Mouse (Mus musculus): ENCODE data around the gene Cpn1. TPM values are rescaled to one million over a fixed set of nuclear protein-coding genes. Genes with fewer than 3 reads are reported as not detected.

Gene Cpn1
- polyA plus RNA-seq (2016; fragmentation: Nextera tagmentation; extraction: Ambion mirVana) = 0.10 TPM in 1 of 2 replicates, not detected in the other

DNA sequence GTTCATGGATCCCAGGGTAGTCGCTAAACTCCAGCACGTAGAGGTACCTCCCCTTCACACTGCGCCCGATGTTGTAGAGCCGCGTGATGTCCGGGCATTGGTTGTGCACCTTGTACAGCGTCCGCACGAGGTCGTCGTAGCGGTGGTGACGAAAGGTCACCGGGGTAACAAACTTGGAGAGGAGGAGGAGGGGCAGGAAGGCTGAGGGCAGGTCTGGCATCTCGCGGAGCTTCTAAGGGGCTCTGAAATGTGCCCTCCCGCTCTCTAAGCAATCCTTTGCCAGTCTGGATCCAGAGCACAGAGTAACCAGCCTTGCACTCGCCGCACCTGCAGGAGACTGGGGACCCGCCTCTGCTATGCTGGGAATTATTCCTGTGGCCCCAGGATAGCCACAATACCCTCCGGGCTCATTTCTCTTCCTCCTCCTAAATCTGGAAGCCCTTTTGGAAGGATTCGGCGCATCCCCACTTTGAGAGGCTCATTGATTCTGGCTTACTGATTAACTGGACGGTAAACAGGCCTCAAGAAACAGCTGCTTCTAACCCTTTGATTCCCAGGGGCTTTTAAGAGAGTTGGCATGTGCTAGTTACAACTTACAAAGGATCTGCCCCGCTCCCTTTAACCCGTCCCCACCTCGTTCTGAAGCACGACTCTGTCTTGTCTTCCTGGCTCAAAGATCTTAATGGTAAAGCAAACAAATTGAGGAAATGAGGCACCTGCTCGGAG, at the start of gene Cpn1:
Gene Cpn1 (minus strand): TSS at position 488 of the 726 bp plus-strand sequence.
- Histone ChIP-seq H3K27me3 (peaks cover 12% of the 10 kb centered on the region), H3K27ac (no peak within 1 kb of the TSS), H3K9me3 (no peaks in the 10 kb centered on the region), H3K4me1 (peaks cover 7% of the 10 kb centered on the region), H3K36me3 (replicated peaks) (no peaks in the 10 kb centered on the region), H3K4me3 (replicated peaks) (peak within 1 kb of the TSS; percentile 15; the same call in 1 of the 2 replicates), H3K4me2 (peak within 1 kb of the TSS; percentile 40), H3K9ac (no peak within 1 kb of the TSS)
- ATAC-seq (ENCODE audit: low FRiP score) = no peak
- 22% methylated on average over 30 of the region's 30 CpGs for WGBS

DNA sequence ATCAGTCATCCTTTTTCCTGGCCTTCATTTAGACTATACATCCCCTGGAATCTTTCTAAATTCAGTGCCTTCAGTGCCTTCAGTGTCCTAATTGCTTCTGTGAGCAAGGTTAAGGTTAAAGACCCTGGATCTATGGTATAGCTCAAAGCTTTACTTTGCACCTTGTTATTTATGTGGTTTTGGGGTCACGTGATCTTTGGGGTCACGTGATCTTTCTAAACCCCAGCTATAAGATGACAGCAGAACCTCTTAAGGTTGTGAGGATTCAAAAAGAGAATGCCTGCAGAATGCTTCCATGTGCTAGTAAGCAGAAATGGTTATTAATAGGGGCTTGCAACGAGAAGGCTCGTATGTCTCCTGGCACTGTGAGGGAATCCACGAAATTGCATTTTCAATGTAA, 47.0 kb upstream of the Cpn1 start:
- no peak overlapping the region for H3K9ac ChIP-seq
- no peak overlapping the region for H3K27ac ChIP-seq
- ATAC-seq (ENCODE audit: low FRiP score) = no peak
- no peaks in the 10 kb centered on the region for H3K9me3 ChIP-seq
- H3K4me3 ChIP-seq (replicated peaks) = no peak overlapping the region
- H3K4me1 ChIP-seq = no peaks in the 10 kb centered on the region
- peaks cover 12% of the 10 kb centered on the region for H3K36me3 ChIP-seq (replicated peaks)
- 88% methylated on average over 5 of the region's 5 CpGs for WGBS
- no peak overlapping the region for H3K4me2 ChIP-seq
- no peaks in the 10 kb centered on the region for H3K27me3 ChIP-seq

DNA sequence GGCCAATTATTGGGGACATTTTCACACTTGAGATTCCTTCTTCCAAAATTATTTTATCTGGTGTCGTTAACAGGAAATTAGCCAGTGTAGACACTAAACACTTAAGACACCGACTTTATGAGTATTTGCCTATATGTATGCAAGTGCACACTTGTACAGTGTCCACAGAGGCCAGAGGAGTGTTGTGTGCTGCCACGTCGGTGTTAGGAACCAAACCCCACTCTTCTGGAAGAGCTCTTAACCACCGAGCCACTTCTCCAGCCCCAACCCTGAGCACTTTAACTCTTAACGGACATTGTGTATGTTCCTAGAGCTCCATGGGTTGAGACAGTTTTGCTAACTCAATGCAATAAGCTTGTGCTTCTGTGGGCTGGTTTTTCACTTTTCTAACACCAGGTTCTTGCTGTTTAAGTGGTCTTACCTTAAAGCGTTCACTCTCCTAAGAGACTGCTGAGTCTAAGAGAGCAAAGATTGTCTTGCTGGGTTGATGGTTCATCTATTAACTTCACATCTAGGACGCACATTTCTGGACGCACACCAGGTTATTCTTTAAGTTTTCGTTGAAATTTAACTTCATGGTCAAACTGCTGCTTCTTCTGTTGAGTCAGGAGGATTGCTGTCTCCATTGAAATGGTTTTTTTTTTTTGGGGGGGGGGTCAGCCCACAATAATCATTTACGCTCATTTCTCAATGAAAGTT, 45.8 kb upstream of the Cpn1 start:
- ATAC-seq (ENCODE audit: low FRiP score) = no peak
- Histone ChIP-seq H3K27ac (no peak overlapping the region), H3K9me3 (no peaks in the 10 kb centered on the region), H3K27me3 (no peaks in the 10 kb centered on the region), H3K4me2 (no peak overlapping the region), H3K9ac (no peak overlapping the region), H3K36me3 (replicated peaks) (peaks cover 12% of the 10 kb centered on the region), H3K4me1 (no peaks in the 10 kb centered on the region), H3K4me3 (replicated peaks) (no peak overlapping the region)
- 92% methylated on average over 11 of the region's 11 CpGs for WGBS

DNA sequence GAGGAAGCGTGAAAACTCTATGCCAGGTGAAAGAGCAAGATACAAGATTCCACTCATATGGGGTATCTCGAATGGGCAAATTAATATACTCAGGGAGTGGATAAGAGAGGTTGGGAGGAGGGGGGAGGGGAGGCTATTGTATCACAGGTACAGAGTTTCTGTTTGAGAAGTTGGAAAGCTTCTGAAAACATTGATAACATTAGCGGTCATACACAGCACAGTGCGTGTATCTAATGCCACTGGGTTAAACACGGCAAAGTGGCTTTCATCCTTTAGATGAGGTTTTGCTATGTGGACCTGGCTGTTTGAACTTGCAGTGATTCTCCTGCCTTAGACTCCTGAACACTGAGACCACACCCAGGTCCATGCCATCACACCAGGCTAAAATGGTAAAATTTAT, 43.7 kb upstream of the Cpn1 start:
- no peak for ATAC-seq (ENCODE audit: low FRiP score)
- no peak overlapping the region for H3K27ac ChIP-seq
- H3K4me1 ChIP-seq = no peaks in the 10 kb centered on the region
- H3K36me3 ChIP-seq (replicated peaks) = no peaks in the 10 kb centered on the region
- no peaks in the 10 kb centered on the region for H3K27me3 ChIP-seq
- WGBS = 95% methylated on average over 5 of the region's 5 CpGs
- no peak overlapping the region for H3K9ac ChIP-seq
- no peaks in the 10 kb centered on the region for H3K9me3 ChIP-seq
- no peak overlapping the region for H3K4me2 ChIP-seq
- no peak overlapping the region for H3K4me3 ChIP-seq (replicated peaks)

DNA sequence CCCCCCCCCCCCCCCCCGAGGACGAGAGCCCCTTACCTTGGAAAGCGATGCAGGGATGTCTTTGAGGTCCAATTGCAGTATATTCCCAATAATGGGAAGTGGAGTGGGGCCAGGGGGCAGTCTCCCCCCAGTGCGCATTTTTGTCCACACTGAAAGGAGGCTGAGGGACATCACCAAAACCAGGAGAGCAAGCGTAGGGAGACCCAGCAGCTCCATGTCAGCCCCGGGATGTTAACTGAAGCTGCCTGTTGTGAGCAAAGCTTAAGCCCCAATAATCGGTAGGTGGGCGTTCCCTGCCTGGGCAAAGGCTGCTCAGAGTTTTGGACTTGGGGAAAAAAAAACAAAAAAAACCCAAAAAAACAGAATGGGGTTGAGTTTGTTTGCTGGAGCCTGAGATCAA, 42.6 kb upstream of the Cpn1 start, which contains the start of gene Cyp2c23:
Gene Cyp2c23 (minus strand): TSS at position 237 of the 400 bp plus-strand sequence.
- H3K4me1 ChIP-seq = no peaks in the 10 kb centered on the region
- no peak within 1 kb of the TSS for H3K9ac ChIP-seq
- no peaks in the 10 kb centered on the region for H3K27me3 ChIP-seq
- no peak within 1 kb of the TSS for H3K27ac ChIP-seq
- WGBS = 60% methylated on average over 7 of the region's 8 CpGs
- H3K36me3 ChIP-seq (replicated peaks) = no peaks in the 10 kb centered on the region
- H3K4me2 ChIP-seq = no peak within 1 kb of the TSS
- ATAC-seq (ENCODE audit: low FRiP score) = no peak
- no peaks in the 10 kb centered on the region for H3K9me3 ChIP-seq
- H3K4me3 ChIP-seq (replicated peaks) = no peak within 1 kb of the TSS

DNA sequence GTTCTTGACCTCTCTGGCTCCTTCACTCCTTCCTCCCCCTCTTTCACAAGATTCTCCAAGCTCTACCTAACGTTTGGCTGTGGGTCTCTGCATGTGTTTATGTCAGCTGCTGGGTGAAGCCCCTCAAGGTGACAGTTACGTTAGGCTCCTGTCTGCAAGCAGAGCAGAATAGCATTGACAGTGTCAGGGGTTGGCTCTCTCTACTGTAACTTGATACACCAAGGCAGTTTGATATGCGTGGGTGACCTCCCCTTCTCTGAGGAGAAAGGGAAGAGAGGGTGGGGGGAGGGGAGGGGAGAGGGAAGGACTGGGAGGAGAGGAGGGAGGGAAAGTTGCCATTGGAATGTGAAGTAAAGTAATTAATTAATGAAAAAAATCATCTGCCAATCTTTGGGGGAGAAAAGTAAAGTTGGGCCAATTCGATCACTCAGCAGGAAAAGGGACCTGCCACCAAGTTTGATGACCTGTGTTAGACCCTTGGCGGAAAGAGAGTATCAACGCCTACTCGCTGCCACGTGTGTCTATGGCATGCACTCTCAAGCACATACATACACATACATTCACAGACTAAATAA, 40.7 kb upstream of the Cpn1 start:
- Histone ChIP-seq H3K9ac (no peak overlapping the region), H3K27ac (no peak overlapping the region), H3K36me3 (replicated peaks) (no peaks in the 10 kb centered on the region), H3K4me3 (replicated peaks) (no peak overlapping the region), H3K4me2 (no peak overlapping the region), H3K4me1 (no peaks in the 10 kb centered on the region), H3K27me3 (no peaks in the 10 kb centered on the region), H3K9me3 (no peaks in the 10 kb centered on the region)
- 69% methylated on average over 8 of the region's 8 CpGs for WGBS
- no peak for ATAC-seq (ENCODE audit: low FRiP score)

DNA sequence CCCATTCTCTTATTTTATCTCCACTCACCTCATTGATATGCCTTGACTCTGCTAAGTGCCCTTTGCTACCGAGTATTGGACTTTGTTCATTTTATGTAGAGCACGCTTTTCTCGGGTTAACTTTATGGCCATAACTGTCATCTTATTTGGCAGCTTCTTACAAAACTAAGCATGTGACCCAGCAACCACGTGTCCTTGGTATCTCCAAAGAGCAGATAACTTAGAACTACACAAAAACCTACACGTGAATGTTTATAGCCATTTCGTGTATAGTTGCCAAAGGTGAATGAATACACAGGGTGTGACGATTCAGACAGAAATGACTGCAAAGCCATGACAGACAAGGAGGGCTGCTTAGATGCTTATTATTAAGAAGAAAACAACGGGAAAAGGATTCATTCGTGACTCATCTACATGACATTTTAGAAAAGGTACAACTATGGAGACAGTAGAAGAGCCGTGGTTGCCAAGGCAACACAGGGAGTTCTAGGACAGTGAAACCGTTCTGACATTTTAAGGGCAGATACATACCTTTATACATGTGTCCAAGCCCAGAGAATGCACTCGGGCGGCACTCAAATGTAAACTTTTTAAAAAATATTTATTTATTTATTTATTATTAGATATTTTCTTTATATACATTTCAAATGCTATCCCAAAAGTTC, 38.7 kb upstream of the Cpn1 start:
- no peak overlapping the region for H3K9ac ChIP-seq
- H3K9me3 ChIP-seq = no peaks in the 10 kb centered on the region
- H3K4me3 ChIP-seq (replicated peaks) = no peak overlapping the region
- no peak for ATAC-seq (ENCODE audit: low FRiP score)
- no peak overlapping the region for H3K27ac ChIP-seq
- H3K36me3 ChIP-seq (replicated peaks) = no peaks in the 10 kb centered on the region
- 91% methylated on average over 13 of the region's 13 CpGs for WGBS
- no peaks in the 10 kb centered on the region for H3K27me3 ChIP-seq
- no peaks in the 10 kb centered on the region for H3K4me1 ChIP-seq
- H3K4me2 ChIP-seq = no peak overlapping the region

DNA sequence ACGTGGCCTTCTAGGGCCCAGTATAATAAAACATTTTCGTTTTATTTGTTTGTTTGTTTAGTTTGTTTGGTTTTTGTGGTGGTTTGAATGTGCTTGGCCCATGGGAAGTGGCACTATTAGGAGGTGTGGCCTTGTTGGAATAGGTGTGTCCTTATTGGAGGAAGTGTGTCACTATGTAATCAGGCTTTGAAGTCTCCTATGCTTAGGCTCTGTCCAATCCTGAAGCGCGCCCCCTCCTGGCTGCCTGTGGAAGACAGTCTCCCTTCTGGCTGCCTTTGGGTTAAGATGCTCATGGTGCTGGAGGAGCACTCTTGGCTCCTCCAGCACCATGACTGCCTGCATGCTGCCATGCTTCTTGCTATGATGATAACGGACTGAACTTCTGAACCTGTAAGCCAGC, 36.7 kb upstream of the Cpn1 start:
- Histone ChIP-seq H3K9me3 (no peaks in the 10 kb centered on the region), H3K9ac (no peak overlapping the region), H3K27ac (no peak overlapping the region), H3K36me3 (replicated peaks) (no peaks in the 10 kb centered on the region), H3K4me1 (no peaks in the 10 kb centered on the region), H3K4me2 (no peak overlapping the region), H3K4me3 (replicated peaks) (no peak overlapping the region), H3K27me3 (no peaks in the 10 kb centered on the region)
- WGBS = 67% methylated on average over 5 of the region's 5 CpGs
- no peak for ATAC-seq (ENCODE audit: low FRiP score)

DNA sequence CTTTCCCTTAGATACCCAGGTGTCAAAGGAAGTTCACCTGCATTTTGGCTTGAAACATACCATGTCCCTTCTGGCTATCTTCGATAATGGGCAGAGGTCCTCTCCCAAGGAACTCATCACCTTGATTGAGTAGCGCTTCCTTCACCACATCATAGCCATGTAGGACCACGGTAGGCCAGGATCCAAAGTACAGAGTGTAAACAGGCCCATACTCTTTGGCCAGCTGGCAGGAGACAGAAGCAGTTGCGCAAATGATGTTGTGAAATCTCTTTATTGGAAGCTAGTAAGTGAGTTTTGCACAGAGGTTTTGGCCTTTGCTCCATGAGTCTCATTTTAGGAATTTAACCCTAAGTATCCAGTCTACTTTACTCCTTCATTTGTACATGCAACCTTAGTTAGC, 35.1 kb upstream of the Cpn1 start:
- no peaks in the 10 kb centered on the region for H3K36me3 ChIP-seq (replicated peaks)
- H3K4me2 ChIP-seq = no peak overlapping the region
- H3K9ac ChIP-seq = no peak overlapping the region
- H3K9me3 ChIP-seq = no peaks in the 10 kb centered on the region
- H3K27me3 ChIP-seq = no peaks in the 10 kb centered on the region
- 92% methylated on average over 4 of the region's 4 CpGs for WGBS
- no peaks in the 10 kb centered on the region for H3K4me1 ChIP-seq
- no peak for ATAC-seq (ENCODE audit: low FRiP score)
- H3K4me3 ChIP-seq (replicated peaks) = no peak overlapping the region
- no peak overlapping the region for H3K27ac ChIP-seq

DNA sequence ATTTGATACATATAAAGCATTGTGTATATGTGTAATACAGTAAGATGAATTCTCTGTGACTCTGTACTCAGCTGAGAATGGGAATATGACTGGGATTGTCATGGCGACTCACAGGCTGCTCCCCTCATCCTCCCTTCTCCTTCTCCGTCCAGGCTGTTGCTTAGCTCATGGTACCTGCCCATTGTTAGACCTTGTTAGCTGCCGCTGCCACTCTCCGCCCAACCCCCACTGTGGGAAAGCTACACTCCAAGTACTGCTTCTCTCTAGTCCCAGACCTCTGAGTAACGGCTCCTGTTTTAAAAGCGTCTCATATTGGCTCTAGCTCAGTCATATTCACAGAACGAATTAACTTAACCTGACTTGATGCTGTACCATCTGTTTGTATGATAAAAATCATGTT, 33.4 kb upstream of the Cpn1 start:
- H3K4me3 ChIP-seq (replicated peaks) = no peak overlapping the region
- no peak overlapping the region for H3K27ac ChIP-seq
- no peak overlapping the region for H3K4me2 ChIP-seq
- ATAC-seq (ENCODE audit: low FRiP score) = no peak
- H3K9ac ChIP-seq = no peak overlapping the region
- no peaks in the 10 kb centered on the region for H3K4me1 ChIP-seq
- H3K9me3 ChIP-seq = no peaks in the 10 kb centered on the region
- no peaks in the 10 kb centered on the region for H3K36me3 ChIP-seq (replicated peaks)
- WGBS = 50% methylated on average over 7 of the region's 7 CpGs
- H3K27me3 ChIP-seq = no peaks in the 10 kb centered on the region

DNA sequence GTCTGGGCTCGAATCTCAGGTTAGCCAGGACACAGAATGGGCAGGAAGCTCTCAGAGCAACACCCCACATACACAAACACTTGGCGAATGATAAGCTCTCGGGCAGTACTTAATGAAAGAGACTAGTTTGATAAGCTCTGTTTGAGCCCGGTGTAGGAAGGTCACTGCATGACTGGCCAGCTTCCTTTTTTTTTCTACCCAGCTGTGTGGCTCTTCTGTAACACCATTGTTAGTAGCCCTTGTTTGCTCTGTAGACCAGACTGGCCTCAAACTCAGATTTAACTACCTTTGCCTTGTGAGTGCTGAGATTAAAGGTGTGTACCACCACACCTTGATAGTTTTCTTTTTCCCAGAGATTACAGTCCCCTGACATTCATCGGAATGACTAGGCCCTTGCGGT, 27.5 kb upstream of the Cpn1 start:
- no peaks in the 10 kb centered on the region for H3K36me3 ChIP-seq (replicated peaks)
- no peak overlapping the region for H3K9ac ChIP-seq
- H3K27ac ChIP-seq = no peak overlapping the region
- no peak overlapping the region for H3K4me2 ChIP-seq
- 86% methylated on average over 6 of the region's 6 CpGs for WGBS
- no peaks in the 10 kb centered on the region for H3K9me3 ChIP-seq
- H3K4me1 ChIP-seq = no peaks in the 10 kb centered on the region
- H3K4me3 ChIP-seq (replicated peaks) = no peak overlapping the region
- H3K27me3 ChIP-seq = no peaks in the 10 kb centered on the region
- no peak for ATAC-seq (ENCODE audit: low FRiP score)

DNA sequence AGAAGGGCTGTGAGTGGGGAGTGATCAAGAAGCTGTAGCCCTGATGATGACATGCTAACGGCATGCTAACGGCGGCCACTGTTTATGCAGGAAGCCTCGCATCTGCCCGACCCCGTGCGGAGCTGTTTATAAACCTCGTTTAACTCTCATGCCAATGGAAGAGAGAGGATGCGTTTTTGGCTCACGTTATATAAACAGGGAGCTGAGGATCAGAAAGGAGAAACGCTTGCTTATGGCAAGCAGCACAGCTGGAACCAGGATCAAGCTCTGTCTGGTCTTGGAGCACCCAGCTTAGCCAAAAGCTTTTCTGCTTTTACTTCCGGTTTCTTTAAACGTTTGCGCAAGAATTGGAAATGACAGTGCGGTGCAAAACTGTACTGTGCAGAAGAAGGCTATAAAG, 22.4 kb upstream of the Cpn1 start:
- Histone ChIP-seq H3K27ac (no peak overlapping the region), H3K9ac (no peak overlapping the region), H3K4me1 (no peaks in the 10 kb centered on the region), H3K4me2 (no peak overlapping the region), H3K4me3 (replicated peaks) (no peak overlapping the region), H3K27me3 (no peaks in the 10 kb centered on the region), H3K36me3 (replicated peaks) (no peaks in the 10 kb centered on the region), H3K9me3 (no peaks in the 10 kb centered on the region)
- 82% methylated on average over 15 of the region's 15 CpGs for WGBS
- no peak for ATAC-seq (ENCODE audit: low FRiP score)
